Mouse (Mus musculus) heart, embryonic 14.5 days (tissue): ENCODE measurements around the gene Dusp27. TPM values are rescaled to one million over a fixed set of nuclear protein-coding genes. Genes with fewer than 3 reads are reported as not detected.

Experiments used
- ATAC-seq: fragments of 200-750 bp; cut with Nextera tagmentation; 2 replicates; pipeline ENCODE4 v1.8.0; 2017; ENCODE audit warnings: low read depth, moderate TSS enrichment; ENCODE audit not compliant: insufficient number of reproducible peaks, insufficient read depth, low FRiP score
- H3K27ac ChIP-seq, 2 experiments: fragments of 200-500 bp in 1 of 2; fragments of 300-500 bp in 1 of 2; sonication (generic) in 1 of 2; replicated peaks in 1 of 2; 2 replicates each; pipeline ENCODE4 v1.5.1; 2012 to 2014; ENCODE audit warnings: low read depth in 2 of 2, low read length in 2 of 2, control low read depth in 1 of 2, mild to moderate bottlenecking in 1 of 2, mixed read lengths in 1 of 2; ENCODE audit not compliant: control insufficient read depth in 1 of 2, insufficient read depth in 1 of 2
- H3K27me3 ChIP-seq: fragments of 300-500 bp; sonication (generic); 2 replicates; pipeline ENCODE4 v1.6.1; 2014; ENCODE audit warnings: mild to moderate bottlenecking, low read length, control low read depth; ENCODE audit not compliant: control insufficient read depth, insufficient read depth
- H3K36me3 ChIP-seq: fragments of 300-500 bp; sonication (generic); 2 replicates; pipeline ENCODE4 v1.6.1; 2014; ENCODE audit warnings: mild to moderate bottlenecking, control low read depth, low read length, mixed read lengths; ENCODE audit not compliant: control insufficient read depth, insufficient read depth
- H3K4me1 ChIP-seq, 2 experiments: fragments of 200-500 bp in 1 of 2; fragments of 300-500 bp in 1 of 2; sonication (generic) in 1 of 2; 2 replicates each; pipeline ENCODE4 v1.6.1; 2012 to 2014; ENCODE audit warnings: low read length in 2 of 2, control low read depth in 1 of 2, mixed read lengths in 1 of 2; ENCODE audit not compliant: control insufficient read depth in 2 of 2, insufficient read depth in 2 of 2
- H3K4me2 ChIP-seq: fragments of 300-500 bp; sonication (generic); 2 replicates; pipeline ENCODE4 v1.6.1; 2014; ENCODE audit warnings: mild to moderate bottlenecking, low read length
- H3K4me3 ChIP-seq, 2 experiments: fragments of 200-500 bp in 1 of 2; fragments of 300-500 bp in 1 of 2; sonication (generic) in 1 of 2; 2 replicates each; pipeline ENCODE4 v1.5.1; 2012 to 2014; ENCODE audit warnings: low read length in 2 of 2, mild to moderate bottlenecking in 2 of 2, control low read depth in 1 of 2, low read depth in 1 of 2, moderate library complexity in 1 of 2; ENCODE audit not compliant: control insufficient read depth in 1 of 2, insufficient read depth in 1 of 2
- H3K9ac ChIP-seq: fragments of 300-500 bp; sonication (generic); 2 replicates; pipeline ENCODE4 v1.6.1; 2014; ENCODE audit warnings: mild to moderate bottlenecking, low read length
- H3K9me3 ChIP-seq: fragments of 300-500 bp; sonication (generic); 2 replicates; pipeline ENCODE4 v1.6.1; 2016; ENCODE audit warnings: low read length, control low read depth; ENCODE audit not compliant: control insufficient read depth
- WGBS: fragments of 180-500 bp; shearing (Covaris S2); extraction: QIAGEN DNeasy Blood & Tissue Kit; methylation state at CpG from one replicate; pipeline ENCODE4 v1.1.7; 2014; 5-methylcytosine and 5-hydroxymethylcytosine counted together
- polyA plus RNA-seq: library from polyadenylated mRNA; unstranded; fragments of >200 nt; fragmentation: Nextera tagmentation; extraction: Ambion mirVana; gene quantifications from 2 replicates; pipeline ENCODE4 v1.2.1, GENCODE M21; 2014

Dusp27 gene
- 41.1 and 43.3 TPM in 2 replicates for polyA plus RNA-seq

- Histone ChIP-seq H3K27ac (peak within 1 kb of the TSS; percentile 98 to 99), H3K4me2 (peak within 1 kb of the TSS; percentile 73), H3K4me1 (peaks cover 42 to 55% of the 10 kb centered on the region in 2 experiments), H3K4me3 (peak within 1 kb of the TSS; percentile 52 to 59), H3K9me3 (no peaks in the 10 kb centered on the region), H3K9ac (peak within 1 kb of the TSS; percentile 88), H3K36me3 (peaks cover 23% of the 10 kb centered on the region), H3K27me3 (no peaks in the 10 kb centered on the region)
- ATAC-seq, result peak; percentile 60
- 9% methylated on average over 4 of the region's 4 CpGs for WGBS
Observed at GRCm38 (mm10) chr1:166127719-166128118, at the start of gene Dusp27. Gene Dusp27, minus strand, starts transcription at chr1:166127922.

GRCm38 (mm10) chr1:166173621-166174020, 45.9 kb upstream of the Dusp27 start:
- WGBS, result 71% methylated on average over 9 of the region's 9 CpGs
- no peak overlapping the region for H3K4me2 ChIP-seq
- no peaks in the 10 kb centered on the region for H3K4me1 ChIP-seq
- no peaks in the 10 kb centered on the region for H3K27me3 ChIP-seq
- ATAC-seq, result no peak
- H3K27ac ChIP-seq, result no peak overlapping the region
- no peaks in the 10 kb centered on the region for H3K9me3 ChIP-seq
- no peak overlapping the region for H3K9ac ChIP-seq
- H3K4me3 ChIP-seq, result no peak overlapping the region
- no peaks in the 10 kb centered on the region for H3K36me3 ChIP-seq

- no peak for ATAC-seq
- Histone ChIP-seq H3K9me3 (no peaks in the 10 kb centered on the region), H3K27ac (no peak overlapping the region), H3K4me1 (no peaks in the 10 kb centered on the region), H3K4me3 (no peak overlapping the region), H3K36me3 (no peaks in the 10 kb centered on the region), H3K9ac (no peak overlapping the region), H3K27me3 (no peaks in the 10 kb centered on the region), H3K4me2 (no peak overlapping the region)
- 82% methylated on average over 3 of the region's 3 CpGs for WGBS
Observed at GRCm38 (mm10) chr1:166172992-166173391, 45.3 kb upstream of the Dusp27 start.

GRCm38 (mm10) chr1:166170852-166171251, 43.1 kb upstream of the Dusp27 start:
- ATAC-seq, result no peak
- no peak overlapping the region for H3K27ac ChIP-seq
- no peaks in the 10 kb centered on the region for H3K36me3 ChIP-seq
- no peaks in the 10 kb centered on the region for H3K4me1 ChIP-seq
- no peak overlapping the region for H3K4me3 ChIP-seq
- 87% methylated on average over 12 of the region's 12 CpGs for WGBS
- H3K9ac ChIP-seq, result no peak overlapping the region
- no peaks in the 10 kb centered on the region for H3K9me3 ChIP-seq
- no peak overlapping the region for H3K4me2 ChIP-seq
- H3K27me3 ChIP-seq, result no peaks in the 10 kb centered on the region

GRCm38 (mm10) chr1:166169713-166170112, 42.0 kb upstream of the Dusp27 start:
- ATAC-seq, result no peak
- Histone ChIP-seq H3K27ac (no peak overlapping the region), H3K4me3 (no peak overlapping the region)

GRCm38 (mm10) chr1:166168017-166168416, 40.3 kb upstream of the Dusp27 start:
- Histone ChIP-seq H3K9me3 (no peaks in the 10 kb centered on the region), H3K9ac (no peak overlapping the region), H3K4me2 (no peak overlapping the region), H3K4me3 (no peak overlapping the region), H3K36me3 (no peaks in the 10 kb centered on the region), H3K27me3 (no peaks in the 10 kb centered on the region), H3K4me1 (no peaks in the 10 kb centered on the region), H3K27ac (no peak overlapping the region)
- ATAC-seq, result no peak
- WGBS, result 92% methylated on average over 7 of the region's 7 CpGs

More at GRCm38 (mm10) chr1:166169713-166170112, 42.0 kb upstream of the Dusp27 start:
- 83% methylated on average over 7 of the region's 7 CpGs for WGBS
- H3K4me2 ChIP-seq, result no peak overlapping the region
- no peak overlapping the region for H3K9ac ChIP-seq
- H3K9me3 ChIP-seq, result no peaks in the 10 kb centered on the region
- H3K27me3 ChIP-seq, result no peaks in the 10 kb centered on the region
- no peaks in the 10 kb centered on the region for H3K4me1 ChIP-seq
- no peaks in the 10 kb centered on the region for H3K36me3 ChIP-seq

- Histone ChIP-seq H3K9me3 (no peaks in the 10 kb centered on the region), H3K27ac (no peak overlapping the region), H3K27me3 (no peaks in the 10 kb centered on the region), H3K4me1 (no peaks in the 10 kb centered on the region), H3K36me3 (no peaks in the 10 kb centered on the region), H3K4me2 (no peak overlapping the region), H3K9ac (no peak overlapping the region), H3K4me3 (no peak overlapping the region)
- 75% methylated on average over 4 of the region's 4 CpGs for WGBS
- no peak for ATAC-seq
Observed at GRCm38 (mm10) chr1:166167405-166167804, 39.7 kb upstream of the Dusp27 start.

- no peak overlapping the region for H3K4me3 ChIP-seq
- H3K27ac ChIP-seq, result no peak overlapping the region
- WGBS, result 92% methylated on average over 9 of the region's 9 CpGs
- H3K9ac ChIP-seq, result no peak overlapping the region
- H3K4me2 ChIP-seq, result no peak overlapping the region
- H3K36me3 ChIP-seq, result no peaks in the 10 kb centered on the region
- ATAC-seq, result no peak
- H3K27me3 ChIP-seq, result 0 out of 2 replicates have a peak, but pooled peaks cover 3% of the 10 kb centered on the region
- no peaks in the 10 kb centered on the region for H3K4me1 ChIP-seq
- H3K9me3 ChIP-seq, result no peaks in the 10 kb centered on the region
Observed at GRCm38 (mm10) chr1:166165159-166165558, 37.4 kb upstream of the Dusp27 start.
